Mouse (Mus musculus) CH12.LX (cell line): ENCODE results near the gene Caap1. TPM values are rescaled to one million over a fixed set of nuclear protein-coding genes. Genes with fewer than 3 reads are reported as not detected.

Experiments
- DNase-seq: peaks from one replicate; pipeline ENCODE4 v3.0.0-alpha.2; 2013; ENCODE audit errors: extremely low read depth
- H3K27ac ChIP-seq: 2 replicates; pipeline ENCODE4 v1.5.1; 2012; ENCODE audit warnings: low read depth, mild to moderate bottlenecking, control low read depth, moderate library complexity; ENCODE audit not compliant: insufficient read depth
- H3K27me3 ChIP-seq: replicated peaks from 2 replicates; pipeline ENCODE3; 2012; ENCODE audit warnings: inconsistent platforms
- H3K36me3 ChIP-seq, 2 experiments: replicated peaks in 1 of 2; 2 replicates each; pipeline versions ENCODE3 to v1.6.1; 2012; ENCODE audit warnings: inconsistent platforms in 1 of 2, low read length in 1 of 2, mild to moderate bottlenecking in 1 of 2, mixed read lengths in 1 of 2, moderate library complexity in 1 of 2; ENCODE audit not compliant: control insufficient read depth in 1 of 2, insufficient read depth in 1 of 2
- H3K4me1 ChIP-seq, 2 experiments: 2 replicates each; pipeline ENCODE4 v1.6.1; 2012; ENCODE audit warnings: inconsistent platforms in 1 of 2, moderate library complexity in 1 of 2; ENCODE audit not compliant: insufficient read depth in 2 of 2, control insufficient read depth in 1 of 2
- H3K4me2 ChIP-seq: 2 replicates; pipeline ENCODE4 v1.6.1; 2012; ENCODE audit warnings: low read depth, mild to moderate bottlenecking, control low read depth; ENCODE audit not compliant: poor library complexity, insufficient read depth, severe bottlenecking
- H3K4me3 ChIP-seq, 3 experiments: fragments of 150-350 bp in 1 of 3; sonication (generic) in 1 of 3; replicated peaks in 1 of 3; 2 replicates each; pipeline versions ENCODE3 to v1.5.1; 2011 to 2012; ENCODE audit warnings: low read depth in 2 of 3, low read length in 2 of 3, mild to moderate bottlenecking in 2 of 3, moderate library complexity in 2 of 3, control low read depth in 1 of 3, improper control_type of control experiment in 1 of 3, inconsistent platforms in 1 of 3, mixed read lengths in 1 of 3; ENCODE audit not compliant: poor library complexity in 1 of 3
- H3K79me2 ChIP-seq: replicated peaks from 2 replicates; pipeline ENCODE4 v1.6.1; 2012; ENCODE audit warnings: mild to moderate bottlenecking, moderate library complexity; ENCODE audit not compliant: control insufficient read depth, poor library complexity, insufficient read depth, severe bottlenecking; ENCODE audit errors: extremely low read depth
- H3K9ac ChIP-seq: 2 replicates; pipeline ENCODE4 v1.6.1; 2012; ENCODE audit warnings: low read depth, mild to moderate bottlenecking, control low read depth, moderate library complexity; ENCODE audit not compliant: insufficient read depth
- H3K9me3 ChIP-seq: replicated peaks from 2 replicates; pipeline ENCODE3; 2012; ENCODE audit warnings: low read length, inconsistent platforms, mixed read lengths
- BHLHE40 ChIP-seq: IDR thresholded peaks from 2 replicates; pipeline ENCODE4 v1.6.1; 2011; ENCODE audit warnings: mild to moderate bottlenecking, low read depth, low read length, improper control_type of control experiment
- CHD2 ChIP-seq: IDR thresholded peaks from 2 replicates; pipeline ENCODE4 v1.6.1; 2011; ENCODE audit warnings: low read length, improper control_type of control experiment
- CTCF ChIP-seq, 2 experiments: IDR thresholded peaks in 1 of 2; conservative IDR thresholded peaks in 1 of 2; 2 replicates each; pipeline ENCODE4 v1.5.1; 2011 to 2012; ENCODE audit warnings: low read depth in 2 of 2, low read length in 2 of 2, improper control_type of control experiment in 1 of 2, inconsistent platforms in 1 of 2, mild to moderate bottlenecking in 1 of 2, moderate library complexity in 1 of 2
- ELF1 ChIP-seq: IDR thresholded peaks from 2 replicates; pipeline ENCODE4 v1.6.1; 2014; ENCODE audit warnings: low read depth, mild to moderate bottlenecking, inconsistent platforms, low read length, improper control_type of control experiment
- JUND ChIP-seq: conservative IDR thresholded peaks from 2 replicates; pipeline ENCODE4 v1.6.1; 2011; ENCODE audit warnings: low read depth, low read length, improper control_type of control experiment
- KAT2A ChIP-seq: IDR thresholded peaks from 2 replicates; pipeline ENCODE4 v1.6.1; 2012; ENCODE audit warnings: low read length, improper control_type of control experiment, inconsistent platforms; ENCODE audit not compliant: insufficient replicate concordance
- MAFK ChIP-seq: IDR thresholded peaks from 2 replicates; pipeline ENCODE4 v1.6.1; 2011; ENCODE audit warnings: low read length, improper control_type of control experiment; ENCODE audit not compliant: insufficient replicate concordance
- MAZ ChIP-seq: IDR thresholded peaks from 2 replicates; pipeline ENCODE4 v1.6.1; 2012; ENCODE audit warnings: low read depth, mild to moderate bottlenecking, inconsistent platforms, low read length, improper control_type of control experiment, moderate library complexity
- MXI1 ChIP-seq: IDR thresholded peaks from 2 replicates; pipeline ENCODE4 v1.6.1; 2011; ENCODE audit warnings: mild to moderate bottlenecking, low read depth, low read length, improper control_type of control experiment
- MYC ChIP-seq: IDR thresholded peaks from 2 replicates; pipeline ENCODE4 v1.6.1; 2011; ENCODE audit warnings: low read depth, mild to moderate bottlenecking, improper control_type of control experiment, low read length
- NRF1 ChIP-seq: IDR thresholded peaks from 2 replicates; pipeline ENCODE4 v1.6.1; 2014; ENCODE audit warnings: low read depth, mild to moderate bottlenecking, inconsistent platforms, low read length, improper control_type of control experiment, moderate library complexity
- RAD21 ChIP-seq: IDR thresholded peaks from 2 replicates; pipeline ENCODE4 v1.6.1; 2011; ENCODE audit warnings: low read depth, mild to moderate bottlenecking, low read length, improper control_type of control experiment, moderate library complexity
- RCOR1 ChIP-seq: conservative IDR thresholded peaks from 2 replicates; pipeline ENCODE4 v1.6.1; 2012; ENCODE audit warnings: low read depth, mild to moderate bottlenecking, inconsistent platforms, low read length, improper control_type of control experiment
- SIN3A ChIP-seq: IDR thresholded peaks from 2 replicates; pipeline ENCODE4 v1.6.1; 2012; ENCODE audit warnings: low read length, improper control_type of control experiment, inconsistent platforms
- SMC3 ChIP-seq: IDR thresholded peaks from 2 replicates; pipeline ENCODE4 v1.6.1; 2011; ENCODE audit warnings: low read depth, low read length, improper control_type of control experiment
- TCF12 ChIP-seq: IDR thresholded peaks from 2 replicates; pipeline ENCODE4 v1.6.1; 2014; ENCODE audit warnings: low read depth, mild to moderate bottlenecking, inconsistent platforms, low read length, improper control_type of control experiment
- UBTF ChIP-seq: IDR thresholded peaks from 2 replicates; pipeline ENCODE4 v1.6.1; 2012; ENCODE audit warnings: low read depth, mild to moderate bottlenecking, inconsistent platforms, low read length, improper control_type of control experiment, moderate library complexity
- ZC3H11A ChIP-seq: IDR thresholded peaks from 2 replicates; pipeline ENCODE4 v1.6.1; 2012; ENCODE audit warnings: low read depth, mild to moderate bottlenecking, inconsistent platforms, low read length, improper control_type of control experiment
- ZKSCAN1 ChIP-seq: IDR thresholded peaks from 2 replicates; pipeline ENCODE4 v1.6.1; 2012; ENCODE audit warnings: low read depth, inconsistent platforms, low read length, improper control_type of control experiment, borderline replicate concordance
- ZMIZ1 ChIP-seq: IDR thresholded peaks from 2 replicates; pipeline ENCODE4 v1.6.1; 2012; ENCODE audit warnings: low read depth, mild to moderate bottlenecking, inconsistent platforms, low read length, improper control_type of control experiment
- dilution Hi-C: fragments of 300-500 bp; cut with MboI; formaldehyde crosslinking; loops from 2 replicates; pipeline ENCODE4 v1.14.3; 2020; ENCODE audit warnings: low sequenced_read_pairs; ENCODE audit not compliant: extremely low pct_unique_long_range_greater_than_20kb, extremely low pct_ligation_motif_present
- in situ Hi-C: fragments of 300-500 bp; cut with MboI; formaldehyde crosslinking; loops from 3 replicates; pipeline ENCODE4 v1.14.3; 2019; ENCODE audit warnings: low sequenced_read_pairs, low pct_ligation_motif_present, low pct_unique_long_range_greater_than_20kb, mixed read lengths
- polyA plus RNA-seq: library from polyadenylated mRNA; unstranded; fragments of >175 nt; gene quantifications from 2 replicates; pipeline ENCODE4 v1.2.1, GENCODE M21; 2012; ENCODE audit warnings: low read depth; ENCODE audit not compliant: insufficient read length
- total RNA-seq, 2 experiments: library from RNA; depleted of rRNA; stranded (reverse); fragments of 300-350 nt in 1 of 2; fragments of >200 nt in 1 of 2; gene quantifications; 2 replicates each; pipeline ENCODE4 v1.2.3; 2012 to 2014

Gene Caap1
- total and polyA plus RNA-seq, 3 experiments: 10.2 to 34.1 (median 18.7) TPM

DNA sequence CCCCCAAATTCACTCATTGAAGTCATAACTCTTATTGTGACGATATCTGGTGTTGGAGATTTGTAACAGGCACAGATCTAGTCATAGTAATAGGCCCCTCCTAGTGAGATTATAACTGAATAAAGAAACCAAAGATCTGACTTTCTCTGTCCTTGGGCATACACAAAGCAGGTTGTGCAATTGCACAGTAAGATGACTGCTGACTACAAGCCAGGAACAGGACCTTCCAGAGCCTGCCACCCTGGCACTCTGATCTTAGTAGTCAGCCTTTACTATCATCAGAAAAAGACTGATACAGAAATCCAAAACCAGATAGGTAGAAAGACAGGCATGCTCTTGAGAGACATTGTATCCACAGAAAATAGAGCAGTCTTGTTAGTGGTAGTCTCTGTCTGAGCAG is 83.3 kb downstream of the Caap1 start:
- H3K4me1 ChIP-seq: peaks cover 0 to 9% of the 10 kb centered on the region in 2 experiments; a peak in 2 of 4 replicates
- H3K36me3 ChIP-seq: peaks cover 0 to 4% of the 10 kb centered on the region in 2 experiments
- no peak overlapping the region for H3K27ac ChIP-seq
- DNase-seq: no peak
- TF ChIP-seq SMC3: no peak
- TF ChIP-seq ZC3H11A: no peak
- no peak for TF ChIP-seq MXI1
- no peak for TF ChIP-seq ZMIZ1
- no peak for TF ChIP-seq BHLHE40
- TF ChIP-seq JUND: no peak
- no peak for TF ChIP-seq KAT2A
- TF ChIP-seq CHD2: no peak
- TF ChIP-seq RCOR1: no peak
- no peak for TF ChIP-seq ZKSCAN1
- no peak for TF ChIP-seq MYC
- TF ChIP-seq NRF1: no peak
- TF ChIP-seq TCF12: no peak
- TF ChIP-seq MAFK: no peak
- no peak for TF ChIP-seq SIN3A
- TF ChIP-seq UBTF: no peak
- TF ChIP-seq ELF1: no peak
- in situ Hi-C loops (no loop called here), dilution Hi-C loops (no loop called here)
- no peak overlapping the region for H3K4me3 ChIP-seq
- H3K9me3 ChIP-seq: no peaks in the 10 kb centered on the region
- H3K4me2 ChIP-seq: no peak overlapping the region
- H3K27me3 ChIP-seq: no peaks in the 10 kb centered on the region
- H3K9ac ChIP-seq: no peak overlapping the region
- H3K79me2 ChIP-seq: no peaks in the 10 kb centered on the region

GRCm38 (mm10) chr4:94459424-94459823 is 97.2 kb downstream of the Caap1 start:
- no peak overlapping the region for H3K9ac ChIP-seq
- peaks cover 0 to 9% of the 10 kb centered on the region in 2 experiments for H3K36me3 ChIP-seq
- dilution Hi-C loops: no loop called here
- 0 out of 4 replicates have a peak, but pooled peaks of 1 of the 2 experiments have one; percentile 5 for TF ChIP-seq CTCF (conservative IDR thresholded peaks at IDR 0.05 in 1 of 2, IDR thresholded peaks at IDR 0.05 in 1 of 2; ENCODE audit: low read depth in 2 of 2, low read length in 2 of 2)
- no peak for TF ChIP-seq MAZ
- peak; percentile 7 for TF ChIP-seq RAD21
- DNase-seq: no peak
- in situ Hi-C loops: no loop called here
- H3K4me1 ChIP-seq: no peaks in the 10 kb centered on the region
- H3K27ac ChIP-seq: no peak overlapping the region
- H3K4me3 ChIP-seq: no peak overlapping the region
- H3K27me3 ChIP-seq: no peaks in the 10 kb centered on the region
- no peak overlapping the region for H3K4me2 ChIP-seq
- no peaks in the 10 kb centered on the region for H3K79me2 ChIP-seq
- H3K9me3 ChIP-seq: no peaks in the 10 kb centered on the region
